Comparison of ENCODE assay signal across 9 mouse cellular contexts in the genomic region with DNA sequence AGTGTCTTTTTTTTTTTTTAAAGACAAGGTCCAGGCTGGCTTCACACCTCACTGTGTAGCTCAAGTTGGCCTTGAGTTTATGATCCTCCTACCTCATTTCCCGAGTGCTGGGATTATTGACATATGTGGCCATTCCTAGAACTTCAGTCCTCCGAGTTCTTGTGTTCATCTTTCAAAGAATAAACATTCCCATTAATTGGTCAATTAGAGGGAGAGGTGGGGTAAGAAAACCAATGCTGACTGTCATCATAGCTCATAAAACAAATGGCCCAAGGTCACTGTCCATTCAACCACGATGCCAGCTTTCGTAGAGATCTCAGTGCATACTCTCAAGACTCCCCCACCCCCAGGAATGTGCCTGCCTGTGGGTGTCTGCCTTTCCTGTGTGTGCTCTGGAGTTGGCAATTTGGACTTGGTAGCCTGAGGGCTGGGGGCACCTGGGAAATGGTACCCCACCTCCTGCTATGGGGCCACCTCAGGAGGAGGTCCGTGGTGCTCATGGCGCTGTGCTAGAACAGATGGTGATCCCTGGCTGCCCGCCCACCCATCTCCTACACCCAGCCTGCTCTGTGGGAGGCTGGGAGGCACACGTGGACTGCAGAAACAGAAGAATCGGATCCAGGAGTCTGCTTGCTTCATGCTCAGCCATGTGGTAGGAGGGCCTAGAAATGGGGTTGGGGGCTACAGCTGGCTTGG. TPM values are rescaled to one million over a fixed set of nuclear protein-coding genes. Genes with fewer than 3 reads are reported as not detected.
DNase-seq lines count a peak whose midpoint lies in the region; ATAC-seq lines count a peak whose summit lies in the region.
"Had no signal": no experiment of that assay in that cellular context is flagged by ENCODE, and none has a peak within 500 bp of the region (broad histone marks: within the 10 kb centered on the region; RNA-seq: fewer than 3 reads in every experiment).

No protein-coding gene starts in this region.

- H3K9ac ChIP-seq in hindbrain, embryonic 16.5 days (ENCODE audit: low read depth, low read length): no peak overlapping the region
- no peak overlapping the region for H3K9ac ChIP-seq in hindbrain, embryonic 12.5 days
- H3K9ac ChIP-seq: liver, embryonic 15.5 days had no signal

- no peak overlapping the region for H3K4me2 ChIP-seq in hindbrain, embryonic 16.5 days (ENCODE audit: low read length)
- no peak overlapping the region for H3K4me2 ChIP-seq in hindbrain, embryonic 12.5 days (replicated peaks)
- H3K4me2 ChIP-seq: liver, embryonic 15.5 days had no signal

- ATAC-seq in hindbrain, embryonic 16.5 days: peak; percentile 16; the same call in 1 of the 2 replicates
- no peak for ATAC-seq in hindbrain, embryonic 12.5 days (ENCODE audit: low FRiP score)
- no peak for ATAC-seq in erythroid progenitor cell, adult 5-6 weeks (replicated peaks; ENCODE audit: low FRiP score, poor library complexity, severe bottlenecking)

- no peak overlapping the region for H3K27ac ChIP-seq in hindbrain, embryonic 16.5 days (ENCODE audit: low read depth, low read length)
- H3K27ac ChIP-seq in hindbrain, embryonic 12.5 days: no peak overlapping the region
- H3K27ac ChIP-seq: liver, embryonic 15.5 days had no signal

- H3K36me3 ChIP-seq in hindbrain, embryonic 16.5 days (ENCODE audit: control insufficient read depth, insufficient read depth, low read length): no peaks in the 10 kb centered on the region
- H3K36me3 ChIP-seq in hindbrain, embryonic 12.5 days: peaks cover 2% of the 10 kb centered on the region; the same call in 1 of the 2 replicates

- peak; percentile 80 for DNase-seq in cerebellum, adult 11-12 months
- peak; percentile 46 to 81 for DNase-seq in frontal cortex, adult 2 months (ENCODE audit: extremely low spot score in 1 of 2, low spot score in 1 of 2)
- DNase-seq in left cerebral cortex, postnatal 4 days: peak; percentile 62
- no peak for DNase-seq in natural killer cell, adult 2 months (ENCODE audit: low spot score in 2 of 2)
- DNase-seq in heart, postnatal 14 days: no peak

- intact Hi-C loops in left cerebral cortex, postnatal 4 days (cut with DNase I): no loop called here
- intact Hi-C loops in heart, postnatal 14 days (cut with DNase I): no loop called here

- H3K27me3 ChIP-seq in hindbrain, embryonic 16.5 days (replicated peaks; ENCODE audit: control insufficient read depth, insufficient read depth, low read length): no peaks in the 10 kb centered on the region
- 0 out of 2 replicates have a peak, but pooled peaks cover 3% of the 10 kb centered on the region for H3K27me3 ChIP-seq in hindbrain, embryonic 12.5 days
- H3K27me3 ChIP-seq: liver, embryonic 15.5 days had no signal

- H3K4me1 ChIP-seq in hindbrain, embryonic 16.5 days (ENCODE audit: control insufficient read depth, insufficient read depth, low read depth, low read length): no peaks in the 10 kb centered on the region
- H3K4me1 ChIP-seq in hindbrain, embryonic 12.5 days: 0 out of 2 replicates have a peak, but pooled peaks cover 3% of the 10 kb centered on the region

- 64% methylated on average over 9 of the region's 9 CpGs for WGBS in hindbrain, embryonic 16.5 days
- 63% methylated on average over 9 of the region's 9 CpGs for WGBS in hindbrain, embryonic 12.5 days

- H3K9me3 ChIP-seq in hindbrain, embryonic 16.5 days (ENCODE audit: control insufficient read depth, low read length): no peaks in the 10 kb centered on the region
- H3K9me3 ChIP-seq in hindbrain, embryonic 12.5 days (replicated peaks): no peaks in the 10 kb centered on the region
- H3K9me3 ChIP-seq: liver, embryonic 15.5 days had no signal

- H3K4me3 ChIP-seq in hindbrain, embryonic 16.5 days (ENCODE audit: low read length): no peak overlapping the region
- H3K4me3 ChIP-seq in hindbrain, embryonic 12.5 days: no peak overlapping the region
- H3K4me3 ChIP-seq: liver, embryonic 15.5 days had no signal

RNA-seq across cellular contexts. Expression of gene Comt, which starts 25.0 kb away (rescaled TPM):
- polyA plus RNA-seq in hindbrain, embryonic 16.5 days (2015; fragmentation: Nextera tagmentation; extraction: Ambion mirVana): 119 and 123 TPM in 2 replicates
- 58.4 and 60.3 TPM in 2 replicates for polyA plus RNA-seq in hindbrain, embryonic 12.5 days (2016; fragmentation: Nextera tagmentation; extraction: Ambion mirVana)
- polyA plus RNA-seq in frontal cortex, adult 2 months (2012; rRNA removed): 140 and 143 TPM in 2 replicates
- 10 to 100 TPM; 55.5 to 57.3 TPM for total RNA-seq in left cerebral cortex, postnatal 4 days (2021)
- total RNA-seq in erythroid progenitor cell, adult 5-6 weeks (2015; ENCODE audit: low replicate concordance): 129 and 131 TPM in 2 replicates
- 66.4 and 67.4 TPM in 2 replicates for total RNA-seq in erythroid progenitor cell, adult 5-6 weeks (2017; ENCODE audit: low replicate concordance)
- total RNA-seq in heart, postnatal 14 days (2021): 100 to 1,000 TPM; 119 to 127 TPM

RNA-seq across cellular contexts. Expression of gene Txnrd2, which starts 25.4 kb away (rescaled TPM):
- 37.5 and 40.6 TPM in 2 replicates for polyA plus RNA-seq in hindbrain, embryonic 16.5 days (2015; fragmentation: Nextera tagmentation; extraction: Ambion mirVana)
- polyA plus RNA-seq in hindbrain, embryonic 12.5 days (2016; fragmentation: Nextera tagmentation; extraction: Ambion mirVana): 20.2 and 20.3 TPM in 2 replicates
- 22.9 and 25.9 TPM in 2 replicates for polyA plus RNA-seq in frontal cortex, adult 2 months (2012; rRNA removed)
- total RNA-seq in left cerebral cortex, postnatal 4 days (2021): 10 to 100 TPM; 22.2 to 24.0 TPM
- 117 and 217 TPM in 2 replicates for total RNA-seq in erythroid progenitor cell, adult 5-6 weeks (2015; ENCODE audit: low replicate concordance)
- 138 and 221 TPM in 2 replicates for total RNA-seq in erythroid progenitor cell, adult 5-6 weeks (2017; ENCODE audit: low replicate concordance)
- total RNA-seq in heart, postnatal 14 days (2021): 10 to 100 TPM; 29.9 to 34.6 TPM

RNA-seq across cellular contexts. Expression of gene Gnb1l, which starts 46.9 kb away (rescaled TPM):
- polyA plus RNA-seq in hindbrain, embryonic 16.5 days (2015; fragmentation: Nextera tagmentation; extraction: Ambion mirVana): 16.4 and 19.3 TPM in 2 replicates
- polyA plus RNA-seq in hindbrain, embryonic 12.5 days (2016; fragmentation: Nextera tagmentation; extraction: Ambion mirVana): 11.5 and 12.4 TPM in 2 replicates
- 8.1 and 8.7 TPM in 2 replicates for polyA plus RNA-seq in frontal cortex, adult 2 months (2012; rRNA removed)
- total RNA-seq in left cerebral cortex, postnatal 4 days (2021): 1 to 10 TPM; 9.0 to 9.2 TPM
- 17.2 and 18.7 TPM in 2 replicates for total RNA-seq in erythroid progenitor cell, adult 5-6 weeks (2015; ENCODE audit: low replicate concordance)
- 1.2 TPM in 1 of 2 replicates, not detected in the other for total RNA-seq in erythroid progenitor cell, adult 5-6 weeks (2017; ENCODE audit: low replicate concordance)
- 1 to 10 TPM; 4.5 to 6.4 TPM for total RNA-seq in heart, postnatal 14 days (2021)

RNA-seq across cellular contexts. Expression of gene Rtl10, which starts 47.1 kb away (rescaled TPM):
- polyA plus RNA-seq in hindbrain, embryonic 16.5 days (2015; fragmentation: Nextera tagmentation; extraction: Ambion mirVana): 3.2 and 3.6 TPM in 2 replicates
- polyA plus RNA-seq in hindbrain, embryonic 12.5 days (2016; fragmentation: Nextera tagmentation; extraction: Ambion mirVana): 2.3 and 2.9 TPM in 2 replicates
- polyA plus RNA-seq in frontal cortex, adult 2 months (2012; rRNA removed): 4.2 and 4.6 TPM in 2 replicates
- total RNA-seq in left cerebral cortex, postnatal 4 days (2021): 10 to 100 TPM; 11.7 to 11.9 TPM
- total RNA-seq in erythroid progenitor cell, adult 5-6 weeks (2015; ENCODE audit: low replicate concordance): 2.9 and 5.0 TPM in 2 replicates
- 1.0 and 3.0 TPM in 2 replicates for total RNA-seq in erythroid progenitor cell, adult 5-6 weeks (2017; ENCODE audit: low replicate concordance)
- total RNA-seq in heart, postnatal 14 days (2021): 1 to 10 TPM; 2.5 to 4.3 TPM

Comparison
In these comparisons a context has a peak if more than half of its experiments do, and no peak if none do; other contexts are left out.
1. DNase-seq: peak in cerebellum, adult 11-12 months (single experiment), frontal cortex, adult 2 months (2 of 2) and left cerebral cortex, postnatal 4 days (single experiment); none in natural killer cell, adult 2 months (0 of 2) and heart, postnatal 14 days (0 of 2).